9 mouse cellular contexts compared by ENCODE assay signal in genomic region chr14:25068430-25068829, GRCm38 (mm10).
DNase-seq lines count a peak whose midpoint lies in the region; ATAC-seq lines count a peak whose summit lies in the region.
"Had no signal": no experiment of that assay in that cellular context is flagged by ENCODE, and none has a peak within 500 bp of the region (broad histone marks: within the 10 kb centered on the region; RNA-seq: fewer than 3 reads in every experiment).

No protein-coding gene starts in this region.

- H3K27ac ChIP-seq in liver, embryonic 12.5 days: no peak overlapping the region
- H3K27ac ChIP-seq in embryonic facial prominence, embryonic 10.5 days (replicated peaks): peak overlapping the region; percentile 40; the same call in 1 of the 2 replicates
- H3K27ac ChIP-seq in neural tube, embryonic 15.5 days (replicated peaks): peak overlapping the region; percentile 67; the same call in 1 of the 2 replicates
- H3K27ac ChIP-seq: neural tube, embryonic 12.5 days had no signal

- H3K4me3 ChIP-seq in liver, embryonic 12.5 days: no peak overlapping the region
- no peak overlapping the region for H3K4me3 ChIP-seq in embryonic facial prominence, embryonic 10.5 days
- H3K4me3 ChIP-seq in neural tube, embryonic 15.5 days (replicated peaks): no peak overlapping the region
- H3K4me3 ChIP-seq: neural tube, embryonic 12.5 days had no signal

- H3K9me3 ChIP-seq in liver, embryonic 12.5 days (replicated peaks): no peaks in the 10 kb centered on the region
- no peaks in the 10 kb centered on the region for H3K9me3 ChIP-seq in embryonic facial prominence, embryonic 10.5 days
- H3K9me3 ChIP-seq in neural tube, embryonic 15.5 days (replicated peaks): no peaks in the 10 kb centered on the region
- H3K9me3 ChIP-seq: neural tube, embryonic 12.5 days had no signal

- ATAC-seq in liver, embryonic 12.5 days: no peak
- no peak for ATAC-seq in neural tube, embryonic 15.5 days (ENCODE audit: low FRiP score)

- H3K27me3 ChIP-seq in liver, embryonic 12.5 days (replicated peaks): no peaks in the 10 kb centered on the region; the same call in 1 of the 2 replicates
- peaks cover 21% of the 10 kb centered on the region for H3K27me3 ChIP-seq in embryonic facial prominence, embryonic 10.5 days (replicated peaks; ENCODE audit: low read depth, poor library complexity, severe bottlenecking)
- H3K27me3 ChIP-seq in neural tube, embryonic 15.5 days (replicated peaks): 0 out of 2 replicates have a peak, but pooled peaks cover 3% of the 10 kb centered on the region
- H3K27me3 ChIP-seq: neural tube, embryonic 12.5 days had no signal

- H3K4me1 ChIP-seq in liver, embryonic 12.5 days: no peaks in the 10 kb centered on the region
- H3K4me1 ChIP-seq in embryonic facial prominence, embryonic 10.5 days: peaks cover 52% of the 10 kb centered on the region
- H3K4me1 ChIP-seq in neural tube, embryonic 15.5 days: peaks cover 51% of the 10 kb centered on the region

- no peak overlapping the region for H3K4me2 ChIP-seq in liver, embryonic 12.5 days
- no peak overlapping the region for H3K4me2 ChIP-seq in neural tube, embryonic 15.5 days
- H3K4me2 ChIP-seq: neural tube, embryonic 12.5 days had no signal

- H3K9ac ChIP-seq in liver, embryonic 12.5 days: no peak overlapping the region
- no peak overlapping the region for H3K9ac ChIP-seq in neural tube, embryonic 15.5 days (replicated peaks)
- H3K9ac ChIP-seq: neural tube, embryonic 12.5 days had no signal

- WGBS in liver, embryonic 12.5 days (ENCODE audit: insufficient replicate concordance): 52% methylated on average over 8 of the region's 8 CpGs
- WGBS in embryonic facial prominence, embryonic 10.5 days: 83% methylated on average over 8 of the region's 8 CpGs
- 21% methylated on average over 8 of the region's 8 CpGs for WGBS in neural tube, embryonic 15.5 days

- no peaks in the 10 kb centered on the region for H3K36me3 ChIP-seq in liver, embryonic 12.5 days
- no peaks in the 10 kb centered on the region for H3K36me3 ChIP-seq in embryonic facial prominence, embryonic 10.5 days (replicated peaks)
- no peaks in the 10 kb centered on the region for H3K36me3 ChIP-seq in neural tube, embryonic 15.5 days
- H3K36me3 ChIP-seq: neural tube, embryonic 12.5 days had no signal

- DNase-seq in liver: peak; percentile 36
- no peak for DNase-seq in embryonic facial prominence, embryonic 10.5 days (ENCODE audit: low spot score)
- peak; percentile 73 for DNase-seq in kidney, postnatal 10 days
- no peak for DNase-seq in right cerebral cortex, adult 2 months (ENCODE audit: low spot score in 2 of 2)
- DNase-seq in embryo, embryonic 11 days: no peak
- no peak for DNase-seq in B cell, adult 2 months

Comparison
In these comparisons a context has a peak if more than half of its experiments do, and no peak if none do; other contexts are left out.
1. DNase-seq: peak in liver (single experiment) and kidney, postnatal 10 days (single experiment); none in embryonic facial prominence, embryonic 10.5 days (single experiment), right cerebral cortex, adult 2 months (0 of 2), embryo, embryonic 11 days (single experiment) and B cell, adult 2 months (0 of 2).